Mouse (Mus musculus) small intestine, adult 2 months (tissue): ENCODE measurements at regions not wholly inside any gene's neighbourhood (a gene's known extent, or its start where the extent isn't known, plus 50 kb on each side); places are given as distances from the start of the nearest gene placed in this dataset.

Source experiments
- CTCF ChIP-seq: fragments of 200-500 bp; IDR thresholded peaks from 2 replicates; pipeline ENCODE4 v1.5.1; 2012; ENCODE audit warnings: low read depth, mild to moderate bottlenecking, control low read depth, inconsistent platforms, low read length, moderate library complexity, mixed read lengths; ENCODE audit not compliant: insufficient replicate concordance, insufficient read length; ENCODE audit errors: extremely low read depth
- POLR2A ChIP-seq: fragments of 200-500 bp; IDR thresholded peaks from 2 replicates; pipeline ENCODE4 v1.6.1; 2012; ENCODE audit warnings: low read depth, mild to moderate bottlenecking, control low read depth, inconsistent platforms, low read length, moderate library complexity

DNA sequence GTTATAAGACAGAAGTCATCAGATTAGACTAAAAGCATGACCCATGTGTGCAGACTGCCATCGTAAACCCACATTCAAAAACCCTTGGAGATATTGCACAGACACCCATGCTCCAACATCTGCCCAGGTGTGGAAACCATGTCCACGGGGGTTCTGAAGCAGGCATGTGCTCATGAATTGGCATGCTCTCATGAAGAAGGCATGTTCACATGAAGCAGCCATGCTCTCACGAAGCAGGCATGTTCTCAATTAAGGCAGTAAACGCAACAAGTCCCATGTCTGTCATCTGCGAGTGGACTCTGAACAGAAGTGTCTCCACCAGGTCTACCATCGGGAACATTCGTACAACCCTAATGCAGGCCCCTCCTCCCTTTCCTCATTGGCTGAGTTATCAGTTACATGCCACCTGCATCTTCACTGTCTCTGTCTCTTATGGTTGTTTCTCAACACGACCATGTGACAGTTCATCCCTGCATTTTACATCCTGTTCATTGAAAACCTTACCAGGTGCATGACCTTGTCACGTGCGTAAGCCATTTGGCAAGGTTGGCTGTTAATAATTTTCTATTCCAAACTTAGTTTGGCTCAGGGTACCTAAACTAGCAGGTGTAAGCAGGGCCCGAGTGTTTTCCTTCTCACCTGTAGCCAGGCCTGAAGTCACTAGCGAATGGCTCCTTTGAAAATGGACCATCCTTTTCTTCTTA lies 193.4 kb downstream of the Tcp10c start:
- TF ChIP-seq CTCF: no peak
- no peak for TF ChIP-seq POLR2A
